Mouse (Mus musculus): ENCODE measurements around the gene Adarb2.

DNA sequence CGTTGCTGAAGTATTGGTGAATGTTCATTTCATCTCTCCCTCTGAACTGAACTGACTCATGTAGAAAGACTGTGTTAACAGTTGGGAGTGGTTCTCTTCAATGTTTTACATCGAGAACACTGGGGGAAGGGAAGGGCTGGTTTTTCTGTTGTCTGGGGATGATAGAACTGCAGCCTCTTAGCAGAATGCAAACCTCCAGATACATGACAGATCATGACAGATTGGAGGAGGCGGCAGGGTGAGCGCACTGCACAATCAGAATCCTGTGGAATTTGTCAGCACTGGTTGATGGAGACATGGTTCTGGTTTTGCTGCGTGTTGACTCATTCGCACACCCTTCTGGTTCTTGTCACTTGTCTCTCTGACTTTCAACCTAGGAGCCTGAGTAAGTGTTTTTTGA lies 203.4 kb downstream of the Adarb2 start:
- TF ChIP-seq POLR2A (IDR thresholded peaks at IDR 0.05; ENCODE audit: insufficient read depth, low read depth, low read length) (no peak), CTCF (IDR thresholded peaks at IDR 0.05) (no peak), EP300 (IDR thresholded peaks at IDR 0.05; ENCODE audit: insufficient read depth, low read depth, low read length) (no peak)

All from heart, adult 2 months (tissue).